Mouse (Mus musculus): Measurements from ENCODE around the gene Irx5. TPM values are rescaled to one million over a fixed set of nuclear protein-coding genes. Genes with fewer than 3 reads are reported as not detected.
A peak's percentile ranks its signal among the peaks of the same experiment; 100 is the strongest.

Irx5 gene
- polyA plus RNA-seq, 1 experiment from 2014 or later: 7.7 TPM

DNA sequence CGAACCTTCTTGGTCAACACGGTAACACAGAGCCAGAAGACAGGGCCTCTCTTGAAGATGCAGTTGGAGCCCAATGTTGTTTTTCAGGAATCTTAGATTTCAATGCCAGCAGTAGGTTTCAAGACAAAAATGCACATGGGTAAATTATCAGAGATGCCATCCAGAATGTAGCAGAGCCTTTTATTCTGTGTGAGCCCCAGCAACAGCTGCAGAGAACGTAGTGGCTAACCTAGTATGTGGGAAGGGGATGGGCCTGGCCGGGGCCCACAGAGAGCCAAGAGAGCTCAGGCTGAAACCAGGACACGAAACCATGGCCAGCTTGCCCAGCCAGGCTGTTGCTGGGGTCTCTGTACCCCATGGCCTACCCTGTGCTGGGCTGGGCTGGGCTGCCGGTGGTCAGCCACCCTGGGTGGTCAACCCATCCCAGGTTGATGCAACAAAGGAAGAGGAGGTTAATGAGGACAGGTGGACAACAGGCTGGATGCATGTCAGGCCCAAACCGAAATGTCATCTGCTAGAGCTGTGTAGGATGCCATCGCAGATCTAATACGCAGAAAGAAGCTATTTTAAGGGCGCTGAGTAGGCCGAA, 7.4 kb upstream of the Irx5 start:
- Histone ChIP-seq H3K36me3 (no peaks in the 10 kb centered on the region), H3K4me1 (replicated peaks) (peaks cover 8% of the 10 kb centered on the region; the same call in 1 of the 2 replicates), H3K4me2 (no peak overlapping the region), H3K9me3 (replicated peaks) (no peaks in the 10 kb centered on the region), H3K27me3 (peaks cover 2% of the 10 kb centered on the region; the same call in 1 of the 2 replicates), H3K9ac (no peak overlapping the region; the same call in 1 of the 2 replicates), H3K27ac (peak overlapping the region; percentile 54), H3K4me3 (no peak overlapping the region)
- WGBS: 67% methylated on average over 11 of the region's 11 CpGs
- ATAC-seq (replicated peaks; ENCODE audit: insufficient number of reproducible peaks, insufficient read depth, low FRiP score, low read depth): no peak

DNA sequence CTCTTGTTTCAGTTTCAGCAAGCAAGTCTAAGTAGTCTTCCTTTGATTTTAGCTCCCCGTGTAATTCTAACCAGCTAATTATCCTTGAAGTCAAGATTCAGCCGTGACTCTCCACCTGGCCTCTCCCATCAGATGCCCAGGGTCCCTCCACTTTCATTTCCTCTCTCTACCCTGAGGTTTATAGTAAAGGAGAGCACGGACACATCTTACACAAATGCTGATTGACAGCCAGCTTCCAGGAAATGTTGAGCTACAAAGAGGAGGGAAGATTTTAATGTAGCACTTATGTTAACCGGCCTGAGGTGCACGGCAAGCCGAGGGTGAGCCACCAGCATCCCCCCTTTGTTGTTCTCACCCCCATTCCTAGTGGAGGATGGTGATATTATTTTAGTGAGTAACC, 4.0 kb upstream of the Irx5 start:
- WGBS: 41% methylated on average over 6 of the region's 6 CpGs
- no peak for ATAC-seq (replicated peaks; ENCODE audit: insufficient number of reproducible peaks, insufficient read depth, low FRiP score, low read depth)
- H3K9me3 ChIP-seq (replicated peaks): no peaks in the 10 kb centered on the region
- peak overlapping the region; percentile 90 for H3K4me3 ChIP-seq
- no peak overlapping the region for H3K9ac ChIP-seq
- 0 out of 2 replicates have a peak overlapping the region, but pooled peaks have one; percentile 95 for H3K27ac ChIP-seq
- H3K4me2 ChIP-seq: peak overlapping the region; percentile 93
- peaks cover 26% of the 10 kb centered on the region for H3K4me1 ChIP-seq (replicated peaks)
- H3K36me3 ChIP-seq: no peaks in the 10 kb centered on the region
- H3K27me3 ChIP-seq: peaks cover 15% of the 10 kb centered on the region

DNA sequence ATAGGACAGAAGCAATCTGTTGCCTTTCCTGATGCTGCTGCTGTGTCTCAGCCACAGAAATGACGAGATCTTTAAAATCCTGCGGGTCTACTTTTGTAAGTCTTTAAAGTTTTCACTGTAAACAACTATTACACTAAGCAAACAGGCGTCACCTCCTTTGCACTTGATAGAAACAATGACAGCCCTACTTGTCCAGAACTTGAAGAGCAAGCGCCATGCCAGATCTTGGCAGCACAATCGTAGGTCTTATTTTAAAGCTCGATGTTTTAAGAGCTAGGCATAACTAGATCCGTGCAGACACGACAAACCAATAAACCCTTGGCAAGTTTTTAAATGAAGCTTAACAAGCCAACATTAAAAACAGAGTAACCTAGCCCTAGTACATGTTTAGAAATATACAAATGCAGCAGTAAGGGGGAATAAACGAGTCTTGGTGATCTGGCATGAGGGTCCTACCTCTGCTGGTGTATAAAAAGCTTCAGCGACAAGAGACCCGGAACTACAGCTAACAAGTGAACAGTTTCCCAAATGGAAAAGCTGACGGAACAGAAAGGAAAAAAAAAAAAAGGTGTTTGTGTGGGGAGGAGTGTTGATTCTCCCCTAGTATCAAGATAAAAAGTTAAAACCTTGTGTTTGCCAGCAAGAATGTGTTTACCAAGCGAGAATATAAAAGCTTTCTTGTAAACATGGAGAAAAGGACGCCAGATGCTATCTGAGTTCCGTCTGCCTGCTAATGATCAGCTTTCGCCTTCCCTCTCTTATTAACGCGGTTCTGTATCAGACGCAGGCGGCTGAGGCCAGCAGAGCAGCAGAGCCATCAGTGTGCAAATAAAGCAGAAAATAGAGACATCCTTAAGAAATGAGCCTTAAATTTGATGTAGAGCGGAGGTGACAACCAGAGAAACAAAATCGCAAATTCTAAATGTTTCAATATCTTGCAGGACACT, 2.6 kb upstream of the Irx5 start:
- no peak for ATAC-seq (replicated peaks; ENCODE audit: insufficient number of reproducible peaks, insufficient read depth, low FRiP score, low read depth)
- whole genome bisulfite sequencing: 5% methylated on average over 22 of the region's 22 CpGs

DNA sequence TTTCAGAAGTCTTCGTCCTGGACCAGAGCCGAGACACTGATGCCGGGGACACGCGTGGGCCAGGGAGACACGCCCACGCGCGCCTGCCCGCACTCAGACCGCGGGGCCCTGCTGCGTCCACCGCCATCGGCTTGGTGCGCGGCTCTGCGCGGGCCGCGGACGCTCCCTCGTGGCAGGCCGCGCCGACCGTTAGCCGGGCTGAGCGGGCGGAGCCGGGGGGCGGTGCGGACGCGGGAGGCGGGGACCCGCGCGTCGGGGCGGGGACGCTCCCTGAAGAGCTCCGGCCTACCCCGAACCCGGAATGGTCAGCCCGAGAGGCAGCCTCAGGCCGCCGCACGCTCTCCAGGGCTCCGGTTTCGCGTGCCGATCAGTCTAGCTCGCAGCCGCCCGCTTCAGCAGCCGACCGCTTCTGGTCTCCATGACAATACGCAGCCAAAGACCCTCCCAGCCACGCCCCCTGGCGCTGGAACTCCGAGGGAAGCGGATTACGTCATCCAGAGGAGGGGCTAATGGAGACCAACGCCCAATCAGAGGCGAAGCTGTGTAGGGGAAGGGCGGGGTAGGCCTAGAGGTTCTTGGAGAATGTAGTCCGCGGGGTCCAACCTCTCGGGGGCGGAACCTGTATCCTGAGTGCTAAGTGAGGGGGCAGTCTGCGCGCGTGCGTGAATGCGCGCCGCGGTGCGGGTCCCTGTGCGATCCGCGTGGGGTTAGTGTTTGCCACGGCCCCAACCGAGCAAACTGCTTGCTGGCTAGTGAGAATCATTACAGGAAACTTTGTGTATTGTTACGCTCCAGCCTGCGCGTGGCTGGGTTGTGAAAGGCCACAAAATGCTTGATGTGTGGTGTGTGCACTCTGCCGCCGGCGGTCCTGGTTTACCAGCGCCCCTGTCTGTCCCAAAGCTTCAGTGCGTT, 1.5 kb upstream of the Irx5 start:
- ATAC-seq (replicated peaks; ENCODE audit: insufficient number of reproducible peaks, insufficient read depth, low FRiP score, low read depth): peak; percentile 92
- H3K36me3 ChIP-seq: no peaks in the 10 kb centered on the region
- peak overlapping the region; percentile 93 for H3K4me2 ChIP-seq
- peaks cover 34% of the 10 kb centered on the region for H3K27me3 ChIP-seq
- under 1% methylated on average over 93 of the region's 93 CpGs for WGBS
- H3K4me3 ChIP-seq: peak overlapping the region; percentile 90
- peak overlapping the region; percentile 95 for H3K27ac ChIP-seq
- peaks cover 31% of the 10 kb centered on the region for H3K4me1 ChIP-seq (replicated peaks)
- peak overlapping the region; percentile 74 for H3K9ac ChIP-seq
- no peaks in the 10 kb centered on the region for H3K9me3 ChIP-seq (replicated peaks)

More for the DNA sequence above, 2.6 kb upstream of the Irx5 start:
- no peaks in the 10 kb centered on the region for H3K9me3 ChIP-seq (replicated peaks)
- no peaks in the 10 kb centered on the region for H3K36me3 ChIP-seq
- H3K4me2 ChIP-seq: peak overlapping the region; percentile 93
- H3K27me3 ChIP-seq: peaks cover 24% of the 10 kb centered on the region
- H3K27ac ChIP-seq: peak overlapping the region; percentile 95
- peak overlapping the region; percentile 90 for H3K4me3 ChIP-seq
- H3K4me1 ChIP-seq (replicated peaks): peaks cover 31% of the 10 kb centered on the region
- peak overlapping the region; percentile 66 for H3K9ac ChIP-seq

DNA sequence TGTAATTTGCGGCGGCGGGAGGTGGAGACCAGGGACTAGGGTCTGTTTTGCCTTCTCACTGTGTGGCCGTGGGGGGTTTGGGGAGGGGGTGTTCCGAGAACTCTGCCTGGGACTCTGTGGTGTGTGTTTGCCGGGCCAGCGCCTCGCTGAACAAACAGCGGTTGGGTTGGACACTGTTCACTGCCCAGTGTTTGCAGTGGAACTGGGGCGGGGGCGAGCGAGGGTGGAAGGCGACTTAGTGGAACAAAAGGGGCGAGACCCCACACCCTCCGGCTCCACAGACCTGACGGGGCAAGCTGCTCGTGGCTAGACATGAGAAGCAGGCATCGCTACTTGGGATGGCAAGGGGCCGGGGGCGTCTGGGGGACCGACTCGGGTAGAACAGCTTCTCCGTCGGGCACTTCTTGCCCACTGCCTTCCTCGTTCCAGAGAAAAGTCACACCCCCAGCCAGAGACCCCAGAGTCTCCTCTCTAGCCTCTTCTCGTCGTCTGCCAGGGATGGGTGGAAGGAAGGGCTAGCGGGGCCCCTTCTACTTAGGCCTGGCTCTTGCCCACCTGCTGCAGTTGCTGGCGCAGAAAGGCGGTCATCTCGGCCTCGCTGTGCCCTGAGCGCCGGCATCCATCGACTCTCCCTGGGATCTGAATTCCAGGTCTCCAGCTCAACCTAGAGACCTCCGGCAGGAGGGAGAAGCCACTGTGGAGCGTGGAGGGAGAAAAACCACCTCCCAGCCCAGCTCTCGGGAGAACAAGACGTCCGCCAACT, 631 bp upstream of the Irx5 start:
- H3K4me1 ChIP-seq (replicated peaks): peaks cover 31% of the 10 kb centered on the region
- H3K36me3 ChIP-seq: no peaks in the 10 kb centered on the region
- peaks cover 40% of the 10 kb centered on the region for H3K27me3 ChIP-seq
- H3K27ac ChIP-seq: peak overlapping the region; percentile 94
- 2% methylated on average over 40 of the region's 40 CpGs for whole genome bisulfite sequencing
- peak overlapping the region; percentile 74 for H3K9ac ChIP-seq
- peak overlapping the region; percentile 93 for H3K4me2 ChIP-seq
- peak overlapping the region; percentile 90 for H3K4me3 ChIP-seq
- no peaks in the 10 kb centered on the region for H3K9me3 ChIP-seq (replicated peaks)
- ATAC-seq (replicated peaks; ENCODE audit: insufficient number of reproducible peaks, insufficient read depth, low FRiP score, low read depth): no peak

DNA sequence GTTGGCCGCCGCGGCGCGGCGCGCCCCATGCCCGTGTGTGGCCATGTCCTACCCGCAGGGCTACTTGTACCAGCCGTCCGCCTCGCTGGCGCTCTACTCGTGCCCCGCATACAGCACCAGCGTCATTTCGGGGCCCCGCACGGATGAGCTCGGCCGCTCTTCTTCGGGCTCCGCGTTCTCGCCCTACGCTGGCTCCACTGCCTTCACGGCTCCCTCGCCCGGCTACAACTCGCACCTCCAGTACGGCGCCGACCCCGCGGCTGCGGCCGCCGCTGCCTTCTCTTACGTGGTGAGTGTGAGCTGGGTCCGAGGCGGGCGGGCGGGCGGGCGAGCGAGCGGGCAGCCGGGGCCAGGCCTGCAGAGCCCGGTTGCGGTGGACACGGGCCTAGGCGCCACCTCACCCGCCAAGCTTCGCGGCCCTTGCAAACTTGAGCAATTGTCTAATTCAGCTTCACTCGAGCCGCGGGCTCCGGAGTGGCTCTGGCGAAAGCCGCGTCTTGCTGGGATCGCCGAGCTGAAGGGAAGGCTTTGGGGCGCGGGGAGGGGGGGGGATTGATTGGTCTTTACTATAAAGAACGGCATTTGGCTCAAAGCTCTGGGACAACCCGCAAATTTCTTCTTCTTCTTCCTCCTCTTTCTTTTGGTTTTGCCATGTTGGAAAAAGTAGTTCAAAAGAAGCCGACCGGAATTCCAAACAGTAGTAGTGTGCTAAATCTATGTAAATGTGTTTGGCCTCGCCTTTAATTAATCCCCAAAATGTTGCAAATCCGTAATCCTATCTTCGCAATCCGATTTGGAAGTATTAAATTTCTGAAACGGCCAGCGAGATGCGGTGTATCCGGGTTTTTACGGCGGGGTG, 945 bp downstream of the Irx5 start:
- Histone ChIP-seq H3K9me3 (replicated peaks) (no peaks in the 10 kb centered on the region), H3K27me3 (peaks cover 53% of the 10 kb centered on the region), H3K27ac (peak overlapping the region; percentile 94), H3K36me3 (no peaks in the 10 kb centered on the region), H3K9ac (peak overlapping the region; percentile 74), H3K4me3 (peak overlapping the region; percentile 90), H3K4me1 (replicated peaks) (peaks cover 36% of the 10 kb centered on the region), H3K4me2 (peak overlapping the region; percentile 93)
- WGBS: under 1% methylated on average over 80 of the region's 80 CpGs
- 0 out of 2 replicates have a peak, but pooled peaks have one; percentile 1 for ATAC-seq (replicated peaks; ENCODE audit: insufficient number of reproducible peaks, insufficient read depth, low FRiP score, low read depth)

DNA sequence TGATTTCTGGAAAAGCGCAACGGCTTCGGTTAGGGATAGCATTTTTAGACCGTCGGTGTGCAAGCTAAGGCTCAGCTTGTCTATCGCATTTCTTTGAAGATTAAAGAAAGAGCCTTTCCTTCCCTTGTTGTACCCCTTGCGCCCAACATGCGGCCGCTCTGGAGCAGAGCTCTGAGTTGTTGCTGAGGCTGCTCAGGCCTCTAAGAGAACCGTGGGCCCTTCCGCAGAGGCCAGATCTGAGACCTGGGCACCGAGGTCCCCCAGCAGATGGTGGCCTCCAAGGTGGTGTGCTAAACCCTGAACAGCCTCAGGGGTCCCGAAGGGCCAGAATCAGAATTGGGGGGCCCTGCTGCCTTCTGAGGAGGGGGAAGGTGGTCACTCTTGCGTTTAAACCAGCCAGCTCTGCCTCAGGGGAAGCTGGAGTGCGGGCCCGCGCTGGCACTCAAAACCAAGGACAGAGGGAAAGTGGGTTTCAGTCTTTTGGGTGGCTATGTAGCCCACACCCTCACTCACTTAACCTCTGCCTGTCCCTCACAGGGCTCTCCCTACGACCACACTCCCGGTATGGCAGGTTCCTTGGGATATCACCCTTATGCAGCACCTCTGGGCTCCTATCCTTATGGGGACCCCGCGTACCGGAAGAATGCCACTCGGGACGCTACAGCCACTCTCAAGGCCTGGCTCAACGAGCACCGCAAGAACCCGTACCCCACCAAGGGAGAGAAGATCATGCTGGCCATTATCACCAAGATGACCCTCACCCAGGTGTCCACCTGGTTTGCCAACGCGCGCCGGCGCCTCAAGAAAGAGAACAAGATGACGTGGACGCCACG, 1.8 kb downstream of the Irx5 start:
- peak overlapping the region; percentile 93 for H3K4me2 ChIP-seq
- peak overlapping the region; percentile 90 for H3K4me3 ChIP-seq
- no peak for ATAC-seq (replicated peaks; ENCODE audit: insufficient number of reproducible peaks, insufficient read depth, low FRiP score, low read depth)
- peaks cover 36% of the 10 kb centered on the region for H3K4me1 ChIP-seq (replicated peaks)
- 4% methylated on average over 35 of the region's 35 CpGs for WGBS
- H3K9me3 ChIP-seq (replicated peaks): no peaks in the 10 kb centered on the region
- peak overlapping the region; percentile 74 for H3K9ac ChIP-seq
- H3K27ac ChIP-seq: no peak overlapping the region
- no peaks in the 10 kb centered on the region for H3K36me3 ChIP-seq
- peaks cover 61% of the 10 kb centered on the region for H3K27me3 ChIP-seq

DNA sequence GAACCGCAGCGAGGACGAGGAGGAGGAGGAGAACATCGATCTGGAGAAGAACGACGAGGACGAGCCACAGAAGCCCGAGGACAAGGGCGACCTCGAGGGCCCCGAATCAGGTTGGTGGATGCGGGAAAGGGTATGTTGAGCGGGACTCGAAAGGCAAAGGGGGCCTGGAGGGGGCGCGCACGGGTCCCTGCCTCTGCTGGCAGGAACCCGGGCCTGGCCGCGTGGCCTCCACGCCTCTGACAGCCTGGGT, 2.3 kb downstream of the Irx5 start:
- Histone ChIP-seq H3K9ac (peak overlapping the region; percentile 74), H3K27me3 (peaks cover 67% of the 10 kb centered on the region), H3K4me2 (peak overlapping the region; percentile 93), H3K4me3 (peak overlapping the region; percentile 90), H3K9me3 (replicated peaks) (no peaks in the 10 kb centered on the region), H3K27ac (no peak overlapping the region), H3K36me3 (no peaks in the 10 kb centered on the region), H3K4me1 (replicated peaks) (peaks cover 40% of the 10 kb centered on the region)
- 3% methylated on average over 21 of the region's 21 CpGs for WGBS
- no peak for ATAC-seq (replicated peaks; ENCODE audit: insufficient number of reproducible peaks, insufficient read depth, low FRiP score, low read depth)

DNA sequence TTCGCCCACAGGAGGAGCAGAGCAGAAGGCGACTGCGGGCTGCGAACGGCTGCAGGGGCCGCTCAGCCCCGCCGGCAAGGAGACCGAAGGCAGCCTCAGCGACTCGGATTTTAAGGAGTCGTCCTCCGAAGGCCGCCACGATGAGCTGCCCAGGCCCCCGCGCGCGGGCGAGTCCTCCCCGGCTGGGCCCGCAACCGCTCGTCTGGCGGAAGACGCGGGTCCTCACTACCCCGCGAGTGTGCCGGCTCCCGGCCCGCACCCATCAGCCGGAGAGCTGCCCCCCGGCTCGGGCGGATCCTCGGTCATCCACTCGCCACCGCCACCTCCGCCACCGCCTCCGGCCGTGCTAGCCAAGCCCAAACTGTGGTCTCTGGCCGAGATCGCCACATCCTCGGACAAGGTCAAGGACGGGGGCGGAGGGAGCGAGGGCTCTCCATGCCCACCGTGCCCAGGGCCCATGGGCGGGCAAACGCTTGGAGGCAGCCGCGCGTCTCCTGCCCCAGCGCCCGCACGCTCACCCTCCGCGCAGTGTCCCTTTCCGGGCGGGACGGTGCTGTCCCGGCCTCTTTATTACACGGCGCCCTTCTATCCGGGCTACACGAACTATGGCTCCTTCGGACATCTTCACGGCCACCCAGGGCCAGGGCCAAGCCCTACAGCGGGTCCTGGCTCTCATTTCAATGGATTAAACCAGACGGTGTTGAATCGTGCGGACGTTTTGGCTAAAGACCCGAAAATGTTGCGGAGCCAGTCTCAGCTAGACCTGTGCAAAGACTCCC, 2.8 kb downstream of the Irx5 start:
- Histone ChIP-seq H3K27me3 (peaks cover 72% of the 10 kb centered on the region), H3K27ac (no peak overlapping the region)
- 8% methylated on average over 77 of the region's 77 CpGs for WGBS

More for the DNA sequence above, 2.8 kb downstream of the Irx5 start:
- H3K4me1 ChIP-seq (replicated peaks): peaks cover 43% of the 10 kb centered on the region
- peak overlapping the region; percentile 93 for H3K4me2 ChIP-seq
- peak overlapping the region; percentile 90 for H3K4me3 ChIP-seq
- peak overlapping the region; percentile 74 for H3K9ac ChIP-seq
- H3K36me3 ChIP-seq: no peaks in the 10 kb centered on the region
- no peak for ATAC-seq (replicated peaks; ENCODE audit: insufficient number of reproducible peaks, insufficient read depth, low FRiP score, low read depth)
- H3K9me3 ChIP-seq (replicated peaks): no peaks in the 10 kb centered on the region

Data from heart, embryonic 15.5 days (tissue).